Mouse (Mus musculus) hindbrain, embryonic 13.5 days (tissue): ENCODE data around the gene 2210017I01Rik. TPM values are rescaled to one million over a fixed set of nuclear protein-coding genes. Genes with fewer than 3 reads are reported as not detected.

Experiments
- ATAC-seq: fragments of 200-750 bp; cut with Nextera tagmentation; 2 replicates; pipeline ENCODE4 v1.8.0; 2017; ENCODE audit warnings: moderate TSS enrichment; ENCODE audit not compliant: low FRiP score
- H3K27ac ChIP-seq: fragments of 300-500 bp; sonication (generic); 2 replicates; pipeline ENCODE4 v1.5.1; 2015; ENCODE audit warnings: inconsistent platforms, mild to moderate bottlenecking, moderate library complexity
- H3K27me3 ChIP-seq: fragments of 300-500 bp; sonication (generic); 2 replicates; pipeline ENCODE4 v1.6.1; 2015; ENCODE audit warnings: mild to moderate bottlenecking, inconsistent platforms
- H3K36me3 ChIP-seq: fragments of 300-500 bp; sonication (generic); 2 replicates; pipeline ENCODE4 v1.6.1; 2015; ENCODE audit warnings: mild to moderate bottlenecking, inconsistent platforms
- H3K4me1 ChIP-seq: fragments of 300-500 bp; sonication (generic); replicated peaks from 2 replicates; pipeline ENCODE4 v1.6.1; 2015; ENCODE audit warnings: inconsistent platforms
- H3K4me2 ChIP-seq: fragments of 300-500 bp; sonication (generic); 2 replicates; pipeline ENCODE4 v1.6.1; 2015; ENCODE audit warnings: inconsistent platforms, mild to moderate bottlenecking, moderate library complexity
- H3K4me3 ChIP-seq: fragments of 300-500 bp; sonication (generic); 2 replicates; pipeline ENCODE4 v1.5.1; 2015; ENCODE audit warnings: mild to moderate bottlenecking, inconsistent platforms
- H3K9ac ChIP-seq: fragments of 300-500 bp; sonication (generic); 2 replicates; pipeline ENCODE4 v1.6.1; 2015; ENCODE audit warnings: mild to moderate bottlenecking, inconsistent platforms
- H3K9me3 ChIP-seq: fragments of 300-500 bp; sonication (generic); 2 replicates; pipeline ENCODE4 v1.6.1; 2016; ENCODE audit warnings: inconsistent platforms
- WGBS: fragments of 180-500 bp; shearing (Covaris S2); methylation state at CpG from one replicate; pipeline ENCODE4 v1.1.7; 2015; 5-methylcytosine and 5-hydroxymethylcytosine counted together
- polyA plus RNA-seq: library from polyadenylated mRNA; unstranded; fragments of >200 nt; fragmentation: Nextera tagmentation; extraction: Ambion mirVana; gene quantifications from 2 replicates; pipeline ENCODE4 v1.2.1, GENCODE M21; 2015

The 2210017I01Rik gene
- not detected in 2 replicates for polyA plus RNA-seq

DNA sequence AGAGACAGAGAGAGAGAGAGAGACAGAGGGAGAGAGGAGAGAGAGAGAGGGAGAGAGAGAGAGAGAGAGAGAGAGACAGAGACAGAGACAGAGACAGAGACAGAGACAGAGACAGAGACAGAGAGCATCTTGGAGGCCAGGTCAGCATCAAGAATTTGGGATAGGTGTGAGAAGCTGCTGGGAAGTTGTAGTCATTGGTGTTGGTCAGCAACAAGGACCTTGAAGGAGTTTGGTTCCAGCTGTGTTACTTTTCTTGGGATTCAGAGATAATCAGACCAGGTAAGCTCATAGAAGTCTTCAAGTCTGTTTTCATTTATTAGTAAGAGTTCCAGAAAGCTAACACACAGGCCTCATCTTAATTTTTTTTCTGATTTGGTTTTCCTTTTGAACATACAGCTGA lies at the start of gene 2210017I01Rik:
Gene 2210017I01Rik, minus strand, starts transcription at position 101 of the 400 bp plus-strand sequence.
- no peak for ATAC-seq
- Histone ChIP-seq H3K27ac (no peak within 1 kb of the TSS), H3K27me3 (no peaks in the 10 kb centered on the region), H3K9ac (no peak within 1 kb of the TSS), H3K36me3 (no peaks in the 10 kb centered on the region), H3K4me2 (no peak within 1 kb of the TSS), H3K4me1 (no peaks in the 10 kb centered on the region), H3K4me3 (no peak within 1 kb of the TSS), H3K9me3 (no peaks in the 10 kb centered on the region)

- no peak within 1 kb of the TSS for H3K9ac ChIP-seq
- no peaks in the 10 kb centered on the region for H3K4me1 ChIP-seq
- H3K27ac ChIP-seq, result no peak within 1 kb of the TSS
- no peaks in the 10 kb centered on the region for H3K36me3 ChIP-seq
- no peak within 1 kb of the TSS for H3K4me3 ChIP-seq
- H3K4me2 ChIP-seq, result no peak within 1 kb of the TSS
- H3K27me3 ChIP-seq, result no peaks in the 10 kb centered on the region
- no peak for ATAC-seq
- no peaks in the 10 kb centered on the region for H3K9me3 ChIP-seq
Observed at GRCm38 (mm10) chr3:92656826-92657225, 49.5 kb upstream of the 2210017I01Rik start, which contains the start of gene Lce1b. Gene Lce1b, minus strand, starts transcription at chr3:92656926.

DNA sequence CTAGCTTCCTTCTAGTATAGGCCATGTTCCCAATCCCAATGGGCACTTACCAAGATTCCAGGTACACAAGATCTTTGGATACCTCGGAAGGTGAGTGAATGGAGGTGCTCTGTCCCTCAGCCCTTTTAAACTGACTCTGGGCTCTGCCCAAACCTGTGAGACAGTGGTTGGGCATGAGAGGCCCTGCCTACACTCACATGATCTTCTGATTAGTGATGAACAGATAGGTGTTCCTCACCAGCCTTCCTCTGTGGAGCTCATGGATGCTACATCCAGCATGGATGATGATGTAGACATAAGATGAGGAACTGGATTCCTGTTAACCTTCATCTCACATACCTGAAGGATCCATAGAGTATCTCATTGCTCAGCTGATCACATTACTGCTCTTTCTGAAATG lies 40.9 kb upstream of the 2210017I01Rik start, which contains the start of gene Lce1a1:
Gene Lce1a1, minus strand, starts transcription at position 101 of the 400 bp plus-strand sequence.
- no peak within 1 kb of the TSS for H3K27ac ChIP-seq
- H3K4me3 ChIP-seq, result no peak within 1 kb of the TSS
- H3K4me2 ChIP-seq, result no peak within 1 kb of the TSS
- H3K9ac ChIP-seq, result no peak within 1 kb of the TSS
- no peaks in the 10 kb centered on the region for H3K9me3 ChIP-seq
- no peaks in the 10 kb centered on the region for H3K27me3 ChIP-seq
- no peaks in the 10 kb centered on the region for H3K4me1 ChIP-seq
- 79% methylated on average over 1 of the region's 1 CpGs for WGBS
- H3K36me3 ChIP-seq, result no peaks in the 10 kb centered on the region
- ATAC-seq, result no peak

DNA sequence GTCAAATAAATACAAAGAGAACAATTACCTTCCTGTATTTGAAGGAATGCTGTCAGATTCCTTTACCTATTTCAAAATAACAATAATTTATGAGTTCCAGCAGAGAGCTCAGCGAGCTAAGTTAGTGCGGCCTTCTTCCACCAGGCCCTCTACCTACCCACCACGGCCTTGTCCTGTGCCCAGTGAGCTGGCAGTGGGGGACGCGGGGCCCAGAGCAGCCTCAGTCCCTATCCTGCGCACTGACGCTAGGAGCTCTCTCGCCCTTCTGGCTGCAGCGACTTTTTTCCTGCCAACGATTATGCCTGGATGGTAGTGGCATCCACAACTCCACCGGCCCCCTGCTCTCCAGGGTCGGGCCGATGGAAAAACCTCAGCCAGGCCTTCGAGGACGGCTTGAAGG lies 32.6 kb upstream of the 2210017I01Rik start:
- H3K4me3 ChIP-seq, result no peak overlapping the region
- no peaks in the 10 kb centered on the region for H3K9me3 ChIP-seq
- no peak overlapping the region for H3K9ac ChIP-seq
- no peaks in the 10 kb centered on the region for H3K36me3 ChIP-seq
- no peaks in the 10 kb centered on the region for H3K4me1 ChIP-seq
- 93% methylated on average over 15 of the region's 15 CpGs for WGBS
- no peak overlapping the region for H3K27ac ChIP-seq
- ATAC-seq, result no peak
- no peak overlapping the region for H3K4me2 ChIP-seq
- H3K27me3 ChIP-seq, result no peaks in the 10 kb centered on the region

DNA sequence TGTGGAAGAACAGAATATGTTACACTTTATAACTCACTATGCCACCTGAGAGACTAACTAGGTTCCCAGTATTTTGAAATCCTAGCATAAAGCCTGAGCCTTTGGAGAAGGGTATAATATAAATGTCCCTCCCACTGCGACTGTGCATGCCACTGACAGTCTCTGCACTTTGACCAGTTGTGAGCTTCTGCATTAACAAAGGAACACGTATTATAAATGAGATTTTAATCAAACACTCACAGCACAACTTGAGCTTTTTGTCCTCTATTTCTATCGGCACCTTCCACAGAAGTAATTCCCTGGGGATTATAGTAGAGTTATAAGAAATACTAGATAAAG lies 31.3 kb upstream of the 2210017I01Rik start:
- no peaks in the 10 kb centered on the region for H3K36me3 ChIP-seq
- H3K9me3 ChIP-seq, result no peaks in the 10 kb centered on the region
- H3K27ac ChIP-seq, result no peak overlapping the region
- no peak for ATAC-seq
- H3K9ac ChIP-seq, result no peak overlapping the region
- H3K4me3 ChIP-seq, result no peak overlapping the region
- no peak overlapping the region for H3K4me2 ChIP-seq
- no peaks in the 10 kb centered on the region for H3K27me3 ChIP-seq
- WGBS, result 74% methylated on average over 3 of the region's 3 CpGs
- no peaks in the 10 kb centered on the region for H3K4me1 ChIP-seq

GRCm38 (mm10) chr3:92637745-92638652 lies 30.7 kb upstream of the 2210017I01Rik start:
- ATAC-seq, result peak; percentile 86
- Histone ChIP-seq H3K4me1 (no peaks in the 10 kb centered on the region), H3K4me3 (no peak overlapping the region), H3K9me3 (no peaks in the 10 kb centered on the region), H3K27me3 (no peaks in the 10 kb centered on the region), H3K36me3 (no peaks in the 10 kb centered on the region), H3K27ac (no peak overlapping the region), H3K9ac (no peak overlapping the region), H3K4me2 (no peak overlapping the region)
- 33% methylated on average over 1 of the region's 1 CpGs for WGBS

DNA sequence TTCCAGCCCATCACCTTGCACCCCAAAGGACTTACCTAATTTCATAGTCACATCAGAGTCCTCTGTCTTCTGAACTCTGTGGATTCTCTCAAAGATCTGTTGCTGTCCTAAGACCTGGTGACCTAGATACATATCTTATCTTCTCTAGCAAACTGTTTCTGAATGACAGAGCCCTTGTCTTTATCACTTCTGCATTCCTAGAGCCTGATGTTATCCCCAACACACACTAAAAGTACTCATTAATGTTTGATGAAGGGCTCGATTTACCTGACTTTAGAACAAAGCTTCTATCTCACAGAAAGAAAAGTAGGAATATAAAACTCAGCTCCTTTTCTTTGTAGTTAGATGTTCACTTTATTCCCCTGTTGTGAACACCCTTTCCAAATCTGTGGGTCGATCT lies 14.3 kb upstream of the 2210017I01Rik start, which contains the start of gene Lce6a:
Gene Lce6a, minus strand, starts transcription at position 101 of the 400 bp plus-strand sequence.
- no peaks in the 10 kb centered on the region for H3K4me1 ChIP-seq
- no peaks in the 10 kb centered on the region for H3K27me3 ChIP-seq
- no peak within 1 kb of the TSS for H3K9ac ChIP-seq
- no peak within 1 kb of the TSS for H3K4me2 ChIP-seq
- H3K9me3 ChIP-seq, result no peaks in the 10 kb centered on the region
- 86% methylated on average over 2 of the region's 2 CpGs for WGBS
- H3K27ac ChIP-seq, result no peak within 1 kb of the TSS
- no peaks in the 10 kb centered on the region for H3K36me3 ChIP-seq
- H3K4me3 ChIP-seq, result no peak within 1 kb of the TSS
- ATAC-seq, result no peak

- 85% methylated on average over 1 of the region's 1 CpGs for WGBS
Observed at GRCm38 (mm10) chr3:92609804-92610203, 2.5 kb upstream of the 2210017I01Rik start.

GRCm38 (mm10) chr3:92602169-92602568 lies 5.1 kb downstream of the 2210017I01Rik start:
- no peak overlapping the region for H3K27ac ChIP-seq
- no peak overlapping the region for H3K4me3 ChIP-seq
- H3K4me1 ChIP-seq, result no peaks in the 10 kb centered on the region
- H3K4me2 ChIP-seq, result no peak overlapping the region
- ATAC-seq, result no peak
- 48% methylated on average over 1 of the region's 1 CpGs for WGBS
- H3K36me3 ChIP-seq, result no peaks in the 10 kb centered on the region
- H3K27me3 ChIP-seq, result no peaks in the 10 kb centered on the region
- no peaks in the 10 kb centered on the region for H3K9me3 ChIP-seq
- no peak overlapping the region for H3K9ac ChIP-seq

More at GRCm38 (mm10) chr3:92609804-92610203, 2.5 kb upstream of the 2210017I01Rik start:
- Histone ChIP-seq H3K27me3 (no peaks in the 10 kb centered on the region), H3K36me3 (no peaks in the 10 kb centered on the region), H3K9ac (no peak overlapping the region), H3K4me1 (no peaks in the 10 kb centered on the region), H3K27ac (no peak overlapping the region), H3K4me3 (no peak overlapping the region), H3K9me3 (no peaks in the 10 kb centered on the region), H3K4me2 (no peak overlapping the region)
- ATAC-seq, result no peak

DNA sequence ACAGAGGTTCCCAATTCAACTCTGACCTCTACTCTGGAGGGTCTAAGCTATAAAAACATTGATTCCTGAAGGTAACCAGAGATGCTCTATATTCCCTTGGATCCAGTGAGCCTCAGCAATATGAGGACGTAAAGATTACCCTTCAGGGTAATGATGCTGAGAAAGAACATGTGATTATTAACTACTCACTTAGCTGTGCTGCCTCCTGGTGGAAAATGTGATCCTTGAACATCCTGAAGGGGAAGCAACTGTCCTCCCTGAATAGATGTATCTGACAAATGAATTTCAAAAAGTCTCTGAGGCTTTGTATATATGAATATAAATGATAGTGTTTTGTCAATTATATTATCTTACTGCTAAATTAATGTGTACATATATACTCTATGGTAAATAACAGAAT lies 6.8 kb downstream of the 2210017I01Rik start:
- H3K9ac ChIP-seq, result no peak overlapping the region
- H3K27me3 ChIP-seq, result no peaks in the 10 kb centered on the region
- H3K9me3 ChIP-seq, result no peaks in the 10 kb centered on the region
- no peaks in the 10 kb centered on the region for H3K36me3 ChIP-seq
- 46% methylated on average over 1 of the region's 1 CpGs for WGBS
- H3K27ac ChIP-seq, result no peak overlapping the region
- no peak overlapping the region for H3K4me3 ChIP-seq
- ATAC-seq, result no peak
- H3K4me2 ChIP-seq, result no peak overlapping the region
- H3K4me1 ChIP-seq, result no peaks in the 10 kb centered on the region

DNA sequence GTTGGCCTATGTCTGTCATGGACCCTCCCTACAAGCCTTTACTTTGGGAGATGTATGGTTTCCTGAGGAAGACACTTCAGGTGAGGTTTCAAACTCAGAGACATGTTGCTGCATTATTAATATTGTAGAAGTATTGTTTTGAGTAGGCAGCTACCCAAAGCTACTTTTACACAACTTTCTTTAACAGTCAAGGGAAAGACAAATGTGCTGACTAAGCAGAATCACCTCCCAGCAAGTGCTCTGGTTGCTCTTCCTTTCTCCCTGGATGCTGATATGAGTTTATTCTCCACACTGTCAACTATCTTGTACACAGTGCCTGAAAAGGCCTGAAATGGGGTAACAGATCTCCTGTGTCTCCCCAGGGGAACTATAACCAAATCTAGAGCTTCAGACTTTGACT lies 7.3 kb downstream of the 2210017I01Rik start:
- H3K4me1 ChIP-seq, result no peaks in the 10 kb centered on the region
- H3K9me3 ChIP-seq, result no peaks in the 10 kb centered on the region
- H3K9ac ChIP-seq, result no peak overlapping the region
- no peak overlapping the region for H3K27ac ChIP-seq
- no peaks in the 10 kb centered on the region for H3K36me3 ChIP-seq
- no peak overlapping the region for H3K4me2 ChIP-seq
- H3K27me3 ChIP-seq, result no peaks in the 10 kb centered on the region
- ATAC-seq, result no peak
- H3K4me3 ChIP-seq, result no peak overlapping the region

DNA sequence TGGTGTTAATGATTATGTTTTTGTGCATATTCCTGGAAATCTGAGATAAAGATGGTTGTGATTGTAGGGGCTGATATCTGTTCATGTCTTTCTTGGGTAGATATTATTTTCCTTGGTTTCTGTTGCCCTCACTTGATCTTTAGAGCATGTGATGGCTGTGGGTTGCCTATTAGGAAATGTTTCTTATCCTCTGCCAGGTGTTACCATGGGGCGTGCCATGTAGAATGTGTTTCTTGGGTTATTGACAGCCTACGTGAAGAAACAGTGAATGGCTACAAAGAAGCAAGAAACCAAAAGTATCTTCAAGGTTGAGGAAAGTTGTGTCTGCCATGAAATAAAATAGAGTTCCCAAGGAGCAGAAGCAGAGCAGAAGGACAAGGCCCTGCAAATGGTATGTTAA lies 8.9 kb downstream of the 2210017I01Rik start:
- WGBS, result 91% methylated on average over 2 of the region's 2 CpGs
- no peak overlapping the region for H3K27ac ChIP-seq
- H3K27me3 ChIP-seq, result no peaks in the 10 kb centered on the region
- no peak overlapping the region for H3K4me3 ChIP-seq
- no peaks in the 10 kb centered on the region for H3K9me3 ChIP-seq
- no peak overlapping the region for H3K9ac ChIP-seq
- no peak for ATAC-seq
- no peaks in the 10 kb centered on the region for H3K4me1 ChIP-seq
- no peaks in the 10 kb centered on the region for H3K36me3 ChIP-seq
- no peak overlapping the region for H3K4me2 ChIP-seq

- no peak for ATAC-seq
- H3K4me3 ChIP-seq, result no peak within 1 kb of the TSS
- no peak within 1 kb of the TSS for H3K9ac ChIP-seq
- 97% methylated on average over 1 of the region's 1 CpGs for WGBS
- H3K4me1 ChIP-seq, result no peaks in the 10 kb centered on the region
- no peak within 1 kb of the TSS for H3K4me2 ChIP-seq
- H3K27me3 ChIP-seq, result no peaks in the 10 kb centered on the region
- no peaks in the 10 kb centered on the region for H3K36me3 ChIP-seq
- H3K9me3 ChIP-seq, result no peaks in the 10 kb centered on the region
- H3K27ac ChIP-seq, result no peak within 1 kb of the TSS
Observed at GRCm38 (mm10) chr3:92588858-92589257, 18.4 kb downstream of the 2210017I01Rik start, which contains the start of gene Smcp. Gene Smcp, minus strand, starts transcription at chr3:92588997.
